ENCODE assay signal across 9 mouse cellular contexts in the genomic region with DNA sequence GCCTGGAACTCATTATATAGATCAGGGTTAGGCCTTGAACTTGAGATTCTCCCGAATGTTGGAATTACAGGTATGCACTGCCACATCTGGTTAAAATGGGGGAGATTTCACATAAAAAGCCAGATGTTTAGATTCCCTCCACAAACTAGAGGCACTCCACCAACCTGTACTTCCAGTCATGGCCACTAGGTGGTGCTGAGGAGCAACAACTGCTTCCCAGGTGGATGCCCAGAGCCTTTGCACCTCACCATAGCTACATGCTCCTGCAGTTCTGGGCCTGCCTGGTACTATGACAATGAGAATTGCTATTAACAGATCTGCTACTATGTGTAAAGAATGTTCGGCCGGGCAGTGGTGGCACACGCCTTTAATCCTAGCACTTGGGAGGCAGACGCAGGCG. TPM values are rescaled to one million over a fixed set of nuclear protein-coding genes. Genes with fewer than 3 reads are reported as not detected.
A peak's percentile ranks its signal among the peaks of the same experiment; 100 is the strongest.
DNase-seq lines count a peak whose midpoint lies in the region; ATAC-seq and TF ChIP-seq lines count a peak whose summit lies in the region.
"Had no signal": no experiment of that assay in that cellular context is flagged by ENCODE, and none has a peak within 500 bp of the region (broad histone marks: within the 10 kb centered on the region; RNA-seq: fewer than 3 reads in every experiment).

No protein-coding gene starts in this region.

- no peaks in the 10 kb centered on the region for H3K27me3 ChIP-seq in hindbrain, postnatal 0 days (ENCODE audit: insufficient read depth, low read length)

- no peak overlapping the region for H3K4me2 ChIP-seq in hindbrain, postnatal 0 days (ENCODE audit: low read depth, low read length)

- H3K9me3 ChIP-seq in hindbrain, postnatal 0 days (ENCODE audit: low read length) = no peaks in the 10 kb centered on the region

- peak; percentile 80 for ATAC-seq in hindbrain, postnatal 0 days
- ATAC-seq in megakaryocyte-erythroid progenitor cell, adult 5-6 weeks (replicated peaks; ENCODE audit: low FRiP score, low TSS enrichment, poor library complexity, severe bottlenecking) = peak; percentile 74

- H3K4me3 ChIP-seq in hindbrain, postnatal 0 days (ENCODE audit: low read length) = no peak overlapping the region

- DNase-seq in ZHBTc4 (ENCODE audit: low read depth, low spot score) = peak; percentile 80
- peak; percentile 54 for DNase-seq in cerebellum, adult 9-11 months
- peak; percentile 91 for DNase-seq in forelimb bud, embryonic 11.5 days (ENCODE audit: low read depth, low spot score)
- DNase-seq in hindbrain, postnatal 0 days (ENCODE audit: low spot score) = peak; percentile 87
- peak; percentile 72 to 80 for DNase-seq in layer of hippocampus, postnatal 36 days
- DNase-seq in right cerebral cortex, postnatal 36 days (ENCODE audit: low spot score in 2 of 2) = peak; percentile 62 to 63
- peak; percentile 48 for DNase-seq in yolk sac, embryonic 10.5 days (ENCODE audit: low spot score)

- no peak overlapping the region for H3K27ac ChIP-seq in hindbrain, postnatal 0 days
- H3K27ac ChIP-seq: macrophage had no signal

- H3K36me3 ChIP-seq in hindbrain, postnatal 0 days (ENCODE audit: insufficient read depth, low read length) = no peaks in the 10 kb centered on the region

- no peak overlapping the region for H3K9ac ChIP-seq in hindbrain, postnatal 0 days (replicated peaks; ENCODE audit: low read length)

- 51% methylated on average over 6 of the region's 6 CpGs for WGBS in hindbrain, postnatal 0 days

- TF ChIP-seq CTCF in hindbrain, postnatal 0 days (IDR thresholded peaks at IDR 0.05; ENCODE audit: low read depth) = peak; percentile 98

- no peaks in the 10 kb centered on the region for H3K4me1 ChIP-seq in hindbrain, postnatal 0 days (ENCODE audit: insufficient read depth, low read length)

RNA-seq across cellular contexts. Expression of a gene that starts 49.9 kb away (rescaled TPM):
- 31.6 and 34.9 TPM in 2 replicates for total RNA-seq in hindbrain, postnatal 0 days (2014; rRNA removed)
- polyA plus RNA-seq in hindbrain, postnatal 0 days (2015; fragmentation: Nextera tagmentation; extraction: Ambion mirVana) = 4.9 and 5.8 TPM in 2 replicates
- total RNA-seq in layer of hippocampus, postnatal 36 days (2021) = 10 to 100 TPM; 42.7 to 49.1 TPM
- total RNA-seq in megakaryocyte-erythroid progenitor cell, adult 5-6 weeks (2014; fragmentation: Nextera tagmentation) = 21.1 and 35.0 TPM in 2 replicates
- 14.2 and 23.7 TPM in 2 replicates for total RNA-seq in megakaryocyte-erythroid progenitor cell, adult 5-6 weeks (2017)
